Mouse (Mus musculus) C2C12 (cell line): ENCODE measurements around the gene Mcur1.

Source experiments
- CEBPB ChIP-seq: IDR thresholded peaks from one replicate; pipeline ENCODE4 v1.6.1; 2011; ENCODE audit warnings: low read depth, mild to moderate bottlenecking, control low read depth, moderate library complexity
- CTCF ChIP-seq: IDR thresholded peaks from one replicate; pipeline ENCODE4 v1.5.1; 2011; ENCODE audit not compliant: control insufficient read depth, insufficient read depth, insufficient read length
- FOSL1 ChIP-seq: IDR thresholded peaks from one replicate; pipeline ENCODE4 v1.8.0; 2011; ENCODE audit warnings: mild to moderate bottlenecking, low read length; ENCODE audit not compliant: poor library complexity, insufficient read depth, severe bottlenecking
- MAX ChIP-seq: IDR thresholded peaks from one replicate; pipeline ENCODE4 v1.6.1; 2011; ENCODE audit warnings: mild to moderate bottlenecking, control low read depth
- USF1 ChIP-seq: IDR thresholded peaks from one replicate; pipeline ENCODE4 v1.6.1; 2011; ENCODE audit warnings: low read depth, mild to moderate bottlenecking, control low read depth, moderate library complexity

GRCm38 (mm10) chr13:43512736-43513135 is 47.3 kb downstream of the Mcur1 start:
- TF ChIP-seq CTCF (no peak), MAX (no peak), FOSL1 (no peak), USF1 (no peak), CEBPB (no peak)
